Mouse (Mus musculus): ENCODE data around the gene Vps45. TPM values are rescaled to one million over a fixed set of nuclear protein-coding genes. Genes with fewer than 3 reads are reported as not detected.

Gene Vps45
- polyA plus RNA-seq (2015; fragmentation: Illumina TruSeq; extraction: RNeasy Lipid Tissue Mini Kit (QIAGEN cat#74804); ENCODE audit: insufficient read depth, low read depth, low replicate concordance) = 7.2 TPM

DNA sequence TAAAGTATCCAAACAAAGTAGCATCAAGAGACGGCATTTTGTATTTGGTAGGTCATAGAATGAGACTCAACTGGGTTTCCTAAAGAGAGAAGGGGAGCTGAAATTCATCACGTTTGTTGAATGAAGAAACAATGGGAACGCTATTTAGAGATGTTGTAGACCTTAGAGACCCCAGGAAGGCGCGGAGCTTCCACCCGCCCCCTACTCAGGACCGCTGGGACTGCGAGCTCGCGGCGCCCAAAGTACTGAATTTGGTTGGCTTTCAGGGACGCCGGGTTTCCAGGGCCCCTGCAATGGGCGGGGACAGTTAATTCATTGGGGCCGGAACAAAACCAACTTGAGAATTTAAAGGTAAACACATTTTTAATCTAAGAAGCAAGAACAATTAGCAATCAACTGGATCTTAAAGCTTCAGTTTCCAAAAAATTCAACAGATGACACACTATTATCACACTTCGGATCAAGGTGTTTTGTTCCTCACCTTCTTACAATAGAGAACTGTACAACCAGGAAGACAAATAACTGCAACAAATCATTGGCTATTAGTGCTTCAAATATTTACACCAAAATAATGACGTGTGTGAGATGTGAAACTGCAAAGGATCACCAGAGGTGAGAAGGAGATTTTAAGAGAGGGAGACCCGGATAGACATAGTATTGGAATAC, at the start of gene Vps45:
Vps45 (minus strand) TSS at position 236 of the 666 bp plus-strand sequence.

DNA sequence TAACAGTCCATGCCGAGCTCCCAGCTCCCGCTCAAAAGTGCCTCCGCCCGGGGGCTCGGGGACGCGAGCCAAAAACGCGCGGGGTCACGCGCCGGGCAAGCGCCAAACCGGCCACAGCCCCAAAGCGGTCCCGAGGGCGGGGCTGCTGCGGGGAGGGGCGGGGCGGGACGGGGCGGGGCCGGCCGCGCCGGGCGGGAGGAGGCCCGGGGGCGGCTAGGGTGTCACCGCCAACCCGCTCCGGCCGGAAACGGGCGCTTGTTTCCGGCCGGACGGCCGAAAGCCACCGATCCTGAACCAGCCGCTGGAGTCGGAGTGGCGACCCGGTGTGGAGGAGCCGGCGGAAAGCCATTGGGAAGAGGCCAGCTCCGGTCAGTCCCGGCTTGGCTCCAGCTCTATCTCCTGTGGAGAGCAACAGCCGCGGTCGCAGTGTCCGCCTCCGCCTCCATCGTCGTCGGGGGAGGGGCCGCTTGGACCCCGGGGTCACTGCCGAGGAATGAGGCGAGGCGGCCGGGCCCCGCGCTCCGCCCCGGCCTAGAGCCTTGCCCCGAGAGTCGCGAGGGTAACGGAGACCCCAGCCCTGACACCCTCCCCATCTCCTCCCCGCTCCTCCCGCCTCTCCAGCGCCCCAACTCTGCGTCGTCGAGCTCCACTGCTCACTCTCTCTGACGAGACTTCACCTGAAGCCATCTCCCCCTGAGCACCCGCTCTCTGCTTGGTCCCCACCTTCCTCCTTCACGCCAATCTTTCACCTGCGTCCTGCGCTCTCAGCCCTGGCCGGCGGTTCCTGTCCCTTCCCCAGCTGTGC, 46.2 kb upstream of the Vps45 start, which contains the start of gene Otud7b:
Otud7b (plus strand) TSS at position 267 of the 805 bp plus-strand sequence.

GRCm38 (mm10) chr3:95995802-95996428, 62.4 kb downstream of the Vps45 start, which contains the start of gene Plekho1:
Plekho1 (minus strand) TSS chr3:95996001.

Other genes with a start within 250 kb of the Vps45 start
- gene Rprd2, start 239.6 kb downstream of the Vps45 start, polyA plus RNA-seq (2015; fragmentation: Illumina TruSeq; extraction: RNeasy Lipid Tissue Mini Kit (QIAGEN cat#74804); ENCODE audit: insufficient read depth, low read depth, low replicate concordance) = 4.9 TPM
- gene Prpf3, start 202.6 kb downstream of the Vps45 start, polyA plus RNA-seq (2015; fragmentation: Illumina TruSeq; extraction: RNeasy Lipid Tissue Mini Kit (QIAGEN cat#74804); ENCODE audit: insufficient read depth, low read depth, low replicate concordance) = 12.8 TPM
- 66.6 TPM for gene Mrps21, start 186.9 kb downstream of the Vps45 start, polyA plus RNA-seq (2015; fragmentation: Illumina TruSeq; extraction: RNeasy Lipid Tissue Mini Kit (QIAGEN cat#74804); ENCODE audit: insufficient read depth, low read depth, low replicate concordance)
- 5.0 TPM for gene Ciart, start 176.2 kb downstream of the Vps45 start, polyA plus RNA-seq (2015; fragmentation: Illumina TruSeq; extraction: RNeasy Lipid Tissue Mini Kit (QIAGEN cat#74804); ENCODE audit: insufficient read depth, low read depth, low replicate concordance)
- gene BC028528, start 166.5 kb downstream of the Vps45 start, polyA plus RNA-seq (2015; fragmentation: Illumina TruSeq; extraction: RNeasy Lipid Tissue Mini Kit (QIAGEN cat#74804); ENCODE audit: insufficient read depth, low read depth, low replicate concordance) = 13.4 TPM
- 20.3 TPM for gene Aph1a, start 164.5 kb downstream of the Vps45 start, polyA plus RNA-seq (2015; fragmentation: Illumina TruSeq; extraction: RNeasy Lipid Tissue Mini Kit (QIAGEN cat#74804); ENCODE audit: insufficient read depth, low read depth, low replicate concordance)
- not detected for gene Car14, start 153.8 kb downstream of the Vps45 start, polyA plus RNA-seq (2015; fragmentation: Illumina TruSeq; extraction: RNeasy Lipid Tissue Mini Kit (QIAGEN cat#74804); ENCODE audit: insufficient read depth, low read depth, low replicate concordance)
- 8.0 TPM for gene Anp32e, start 129.2 kb downstream of the Vps45 start, polyA plus RNA-seq (2015; fragmentation: Illumina TruSeq; extraction: RNeasy Lipid Tissue Mini Kit (QIAGEN cat#74804); ENCODE audit: insufficient read depth, low read depth, low replicate concordance)
- 14.3 TPM for gene Plekho1, start 62.5 kb downstream of the Vps45 start, polyA plus RNA-seq (2015; fragmentation: Illumina TruSeq; extraction: RNeasy Lipid Tissue Mini Kit (QIAGEN cat#74804); ENCODE audit: insufficient read depth, low read depth, low replicate concordance)
- gene Otud7b, start 46.1 kb upstream of the Vps45 start, polyA plus RNA-seq (2015; fragmentation: Illumina TruSeq; extraction: RNeasy Lipid Tissue Mini Kit (QIAGEN cat#74804); ENCODE audit: insufficient read depth, low read depth, low replicate concordance) = 4.3 TPM
- 4.8 TPM for gene Mtmr11, start 103.5 kb upstream of the Vps45 start, polyA plus RNA-seq (2015; fragmentation: Illumina TruSeq; extraction: RNeasy Lipid Tissue Mini Kit (QIAGEN cat#74804); ENCODE audit: insufficient read depth, low read depth, low replicate concordance)
- gene Sf3b4, start 113.9 kb upstream of the Vps45 start, polyA plus RNA-seq (2015; fragmentation: Illumina TruSeq; extraction: RNeasy Lipid Tissue Mini Kit (QIAGEN cat#74804); ENCODE audit: insufficient read depth, low read depth, low replicate concordance) = 11.0 TPM
- gene Sv2a, start 122.7 kb upstream of the Vps45 start, polyA plus RNA-seq (2015; fragmentation: Illumina TruSeq; extraction: RNeasy Lipid Tissue Mini Kit (QIAGEN cat#74804); ENCODE audit: insufficient read depth, low read depth, low replicate concordance) = 3.8 TPM
- 9.0 TPM for gene Bola1, start 161.2 kb upstream of the Vps45 start, polyA plus RNA-seq (2015; fragmentation: Illumina TruSeq; extraction: RNeasy Lipid Tissue Mini Kit (QIAGEN cat#74804); ENCODE audit: insufficient read depth, low read depth, low replicate concordance)
- gene Hist2h2ab, start 161.4 kb upstream of the Vps45 start, polyA plus RNA-seq (2015; fragmentation: Illumina TruSeq; extraction: RNeasy Lipid Tissue Mini Kit (QIAGEN cat#74804); ENCODE audit: insufficient read depth, low read depth, low replicate concordance) = not detected
- not detected for gene Hist2h2ac, start 162.4 kb upstream of the Vps45 start, polyA plus RNA-seq (2015; fragmentation: Illumina TruSeq; extraction: RNeasy Lipid Tissue Mini Kit (QIAGEN cat#74804); ENCODE audit: insufficient read depth, low read depth, low replicate concordance)
- gene Hist2h2be, start 162.7 kb upstream of the Vps45 start, polyA plus RNA-seq (2015; fragmentation: Illumina TruSeq; extraction: RNeasy Lipid Tissue Mini Kit (QIAGEN cat#74804); ENCODE audit: insufficient read depth, low read depth, low replicate concordance) = 3.3 TPM
- gene Hist2h3c2, start 180.7 kb upstream of the Vps45 start, polyA plus RNA-seq (2015; fragmentation: Illumina TruSeq; extraction: RNeasy Lipid Tissue Mini Kit (QIAGEN cat#74804); ENCODE audit: insufficient read depth, low read depth, low replicate concordance) = not detected
- 53.9 TPM for gene Hist2h2aa2, start 181.8 kb upstream of the Vps45 start, polyA plus RNA-seq (2015; fragmentation: Illumina TruSeq; extraction: RNeasy Lipid Tissue Mini Kit (QIAGEN cat#74804); ENCODE audit: insufficient read depth, low read depth, low replicate concordance)
- gene Hist2h2aa1, start 187.0 kb upstream of the Vps45 start, polyA plus RNA-seq (2015; fragmentation: Illumina TruSeq; extraction: RNeasy Lipid Tissue Mini Kit (QIAGEN cat#74804); ENCODE audit: insufficient read depth, low read depth, low replicate concordance) = 9.9 TPM
- 5.1 TPM for gene Hist2h3c1, start 188.2 kb upstream of the Vps45 start, polyA plus RNA-seq (2015; fragmentation: Illumina TruSeq; extraction: RNeasy Lipid Tissue Mini Kit (QIAGEN cat#74804); ENCODE audit: insufficient read depth, low read depth, low replicate concordance)
- gene Hist2h4, start 204.8 kb upstream of the Vps45 start, polyA plus RNA-seq (2015; fragmentation: Illumina TruSeq; extraction: RNeasy Lipid Tissue Mini Kit (QIAGEN cat#74804); ENCODE audit: insufficient read depth, low read depth, low replicate concordance) = 2.5 TPM
- gene Hist2h3b, start 210.2 kb upstream of the Vps45 start, polyA plus RNA-seq (2015; fragmentation: Illumina TruSeq; extraction: RNeasy Lipid Tissue Mini Kit (QIAGEN cat#74804); ENCODE audit: insufficient read depth, low read depth, low replicate concordance) = not detected
- gene Hist2h2bb, start 211.3 kb upstream of the Vps45 start, polyA plus RNA-seq (2015; fragmentation: Illumina TruSeq; extraction: RNeasy Lipid Tissue Mini Kit (QIAGEN cat#74804); ENCODE audit: insufficient read depth, low read depth, low replicate concordance) = not detected
- gene Fcgr1, start 235.5 kb upstream of the Vps45 start, polyA plus RNA-seq (2015; fragmentation: Illumina TruSeq; extraction: RNeasy Lipid Tissue Mini Kit (QIAGEN cat#74804); ENCODE audit: insufficient read depth, low read depth, low replicate concordance) = 0.61 TPM